Mouse (Mus musculus): ENCODE data around the gene Eif4e. TPM values are rescaled to one million over a fixed set of nuclear protein-coding genes. Genes with fewer than 3 reads are reported as not detected.

Gene Eif4e
- polyA plus RNA-seq, 1 experiment from 2014 or later = 356 TPM

DNA sequence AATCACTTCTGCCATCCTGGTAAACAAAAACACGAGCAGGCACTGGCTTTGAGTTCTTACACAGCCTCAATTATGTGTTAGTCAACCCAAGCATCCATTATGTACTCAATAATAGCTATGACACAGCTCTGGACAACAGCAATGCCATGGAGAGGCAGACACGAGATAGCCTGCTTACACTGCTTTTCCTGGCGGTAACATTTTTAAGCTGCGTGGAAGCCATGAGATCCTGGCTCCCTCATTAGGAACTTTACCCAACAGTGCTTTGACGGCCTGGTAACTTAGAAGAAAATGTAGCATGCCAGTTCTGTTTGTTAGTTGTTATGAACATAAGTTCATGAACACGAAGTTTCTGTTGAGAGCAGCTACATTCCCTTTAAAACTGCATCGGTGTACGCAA is 485 bp upstream of the Eif4e start:
- Histone ChIP-seq H3K9ac (no peak overlapping the region), H3K27ac (no peak overlapping the region), H3K27me3 (no peaks in the 10 kb centered on the region), H3K4me1 (peaks cover 27% of the 10 kb centered on the region), H3K4me2 (no peak overlapping the region), H3K4me3 (replicated peaks) (no peak overlapping the region), H3K9me3 (replicated peaks) (no peaks in the 10 kb centered on the region), H3K36me3 (no peaks in the 10 kb centered on the region)
- no peak for ATAC-seq (replicated peaks; ENCODE audit: low FRiP score)
- 67% methylated on average over 8 of the region's 8 CpGs for WGBS

DNA sequence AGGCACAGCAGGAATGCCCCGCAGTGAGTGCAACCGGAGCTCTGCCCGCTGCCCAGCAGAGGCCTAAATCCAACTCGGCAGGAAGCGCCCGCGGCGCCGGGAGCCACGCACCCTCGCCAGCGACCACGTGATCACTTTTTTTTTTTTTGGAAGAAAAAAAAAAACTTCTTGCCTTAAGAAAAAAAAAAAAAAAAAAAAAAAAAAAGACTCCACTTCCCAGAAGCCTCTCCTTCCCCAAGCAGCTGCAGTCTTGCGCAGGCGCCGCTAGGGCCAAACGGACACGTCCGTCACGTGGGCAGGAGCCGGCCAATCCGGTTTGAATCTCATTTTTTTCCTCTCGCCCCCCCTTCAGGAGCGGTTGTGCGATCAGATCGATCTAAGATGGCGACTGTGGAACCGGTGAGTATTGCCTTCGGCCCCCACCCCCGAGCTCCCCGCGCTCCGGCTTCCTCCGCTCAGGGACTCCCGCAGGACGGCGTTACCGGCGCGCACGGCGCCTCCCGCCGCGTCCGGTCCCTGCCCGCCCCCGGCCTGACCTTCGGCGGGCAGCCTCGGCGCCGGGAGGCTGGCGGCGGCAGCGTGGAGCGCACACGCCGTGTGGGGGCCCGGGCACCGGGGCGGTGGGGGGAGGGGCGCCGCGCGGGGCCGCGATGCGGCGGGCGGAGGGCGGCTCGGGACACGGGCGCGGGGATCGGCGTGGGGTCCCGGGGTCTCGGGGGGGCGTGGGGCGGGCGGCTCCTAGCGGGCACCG is 1.1 kb downstream of the Eif4e start:
- peak; percentile 91 for ATAC-seq (replicated peaks; ENCODE audit: low FRiP score)
- Histone ChIP-seq H3K27ac (peak overlapping the region; percentile 95), H3K4me1 (peaks cover 39% of the 10 kb centered on the region), H3K9ac (peak overlapping the region; percentile 91), H3K36me3 (no peaks in the 10 kb centered on the region), H3K4me3 (replicated peaks) (peak overlapping the region; percentile 100), H3K9me3 (replicated peaks) (no peaks in the 10 kb centered on the region), H3K27me3 (no peaks in the 10 kb centered on the region), H3K4me2 (peak overlapping the region; percentile 90)
- WGBS = under 1% methylated on average over 60 of the region's 85 CpGs

DNA sequence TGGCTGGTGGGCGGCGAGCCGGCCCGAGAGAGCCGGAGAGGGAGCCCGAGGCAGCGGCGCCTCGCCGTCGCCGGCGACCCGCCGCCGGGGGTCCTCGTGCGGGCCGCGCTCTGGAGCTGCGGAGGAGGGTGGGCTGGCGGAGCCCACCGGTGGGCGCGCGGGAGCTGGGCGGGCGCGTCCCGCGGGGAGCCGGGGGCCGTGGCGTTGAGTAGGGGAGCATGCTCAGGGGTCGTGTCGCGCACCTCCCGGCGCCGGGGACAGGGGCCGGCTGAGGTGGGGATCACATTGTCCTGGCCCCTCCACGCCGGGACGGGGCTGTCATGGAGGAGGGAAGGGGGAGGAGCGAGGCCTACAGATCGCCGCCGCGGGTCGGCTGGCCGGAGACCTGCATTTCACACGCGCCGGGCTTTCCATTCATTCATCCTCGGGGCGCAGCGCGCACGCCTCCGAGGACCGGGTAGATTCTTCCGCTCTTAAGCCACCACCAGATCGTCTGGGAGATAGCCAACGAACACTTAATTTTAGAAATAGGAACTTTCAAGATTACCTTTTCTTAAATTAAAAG is 1.8 kb downstream of the Eif4e start:
- Histone ChIP-seq H3K4me3 (replicated peaks) (peak overlapping the region; percentile 100), H3K27me3 (no peaks in the 10 kb centered on the region), H3K4me2 (peak overlapping the region; percentile 76), H3K9ac (peak overlapping the region; percentile 91), H3K9me3 (replicated peaks) (no peaks in the 10 kb centered on the region), H3K27ac (peak overlapping the region; percentile 95), H3K36me3 (no peaks in the 10 kb centered on the region), H3K4me1 (peaks cover 42% of the 10 kb centered on the region)
- under 1% methylated on average over 50 of the region's 64 CpGs for WGBS
- peak; percentile 85 for ATAC-seq (replicated peaks; ENCODE audit: low FRiP score)

DNA sequence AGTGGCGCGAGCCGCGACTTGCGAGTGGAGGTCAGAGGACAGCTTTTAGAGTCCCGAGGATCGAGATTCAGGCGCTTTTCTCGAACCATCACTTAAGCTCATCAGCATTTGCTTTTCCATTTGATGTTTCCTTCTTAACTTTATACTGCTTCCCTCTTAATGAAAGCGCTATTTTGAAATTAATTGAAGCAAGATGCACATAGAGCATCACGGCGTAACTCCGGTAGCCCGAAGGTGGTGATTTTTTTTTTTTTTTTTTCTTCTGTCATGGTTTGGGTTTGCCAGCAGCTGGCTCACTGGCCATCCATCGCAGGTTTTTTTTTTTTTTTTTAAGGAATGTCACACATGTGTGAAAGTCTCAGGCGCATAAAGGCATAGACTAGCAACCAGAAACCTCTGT is 2.3 kb downstream of the Eif4e start:
- Histone ChIP-seq H3K4me3 (replicated peaks) (peak overlapping the region; percentile 100), H3K4me2 (peak overlapping the region; percentile 76), H3K27me3 (no peaks in the 10 kb centered on the region), H3K27ac (no peak overlapping the region), H3K9me3 (replicated peaks) (no peaks in the 10 kb centered on the region), H3K9ac (peak overlapping the region; percentile 91), H3K4me1 (peaks cover 43% of the 10 kb centered on the region), H3K36me3 (no peaks in the 10 kb centered on the region)
- 2% methylated on average over 16 of the region's 16 CpGs for WGBS
- ATAC-seq (replicated peaks; ENCODE audit: low FRiP score) = no peak

DNA sequence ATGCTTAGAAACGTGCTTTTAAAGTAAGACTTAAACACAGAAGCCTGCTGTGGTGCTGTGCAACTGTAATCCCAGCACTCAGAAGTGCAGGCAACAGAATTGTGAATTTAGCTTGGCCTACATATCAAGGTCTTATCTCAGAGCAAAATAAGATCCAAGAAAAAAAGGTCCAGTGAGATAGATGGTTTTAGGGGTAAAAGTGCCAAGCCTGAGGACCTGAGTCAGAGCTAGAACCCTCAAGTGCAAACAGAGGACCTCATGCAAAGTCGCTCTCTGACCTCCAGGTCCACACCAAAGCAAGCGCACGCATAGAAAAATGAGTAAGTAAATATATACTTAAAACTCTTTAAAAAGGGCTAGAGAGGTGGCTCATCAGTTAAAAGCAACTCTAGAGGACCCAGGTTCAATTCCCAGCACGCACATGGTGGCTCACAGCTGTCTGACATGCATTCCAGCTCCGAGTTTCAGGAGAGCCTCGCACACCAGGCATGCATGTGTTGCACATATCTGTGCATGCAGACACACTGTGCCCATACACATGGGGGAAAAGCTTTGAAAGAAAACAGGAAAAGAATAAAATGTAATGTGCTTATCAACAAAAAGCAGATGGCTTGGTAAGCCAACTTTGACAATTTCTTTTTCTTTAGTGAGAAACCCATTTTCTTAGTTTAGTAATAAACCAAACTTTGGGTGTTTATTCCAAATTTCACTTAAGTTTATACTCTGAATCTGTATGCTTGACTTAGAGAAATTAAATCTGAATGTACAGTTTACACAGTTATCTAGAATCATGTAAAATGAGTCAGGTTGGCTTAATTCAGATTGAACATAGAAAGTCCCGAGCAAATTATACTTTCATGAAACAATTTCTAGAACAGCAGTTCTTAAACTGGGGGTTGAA is 4.8 kb downstream of the Eif4e start:
- Histone ChIP-seq H3K4me3 (replicated peaks) (no peak overlapping the region), H3K27ac (no peak overlapping the region), H3K36me3 (peaks cover 3% of the 10 kb centered on the region; the same call in 1 of the 2 replicates), H3K9me3 (replicated peaks) (no peaks in the 10 kb centered on the region), H3K9ac (no peak overlapping the region), H3K4me2 (0 out of 2 replicates have a peak overlapping the region, but pooled peaks have one; percentile 25), H3K27me3 (no peaks in the 10 kb centered on the region), H3K4me1 (peaks cover 42% of the 10 kb centered on the region)
- no peak for ATAC-seq (replicated peaks; ENCODE audit: low FRiP score)
- 79% methylated on average over 8 of the region's 8 CpGs for WGBS

DNA sequence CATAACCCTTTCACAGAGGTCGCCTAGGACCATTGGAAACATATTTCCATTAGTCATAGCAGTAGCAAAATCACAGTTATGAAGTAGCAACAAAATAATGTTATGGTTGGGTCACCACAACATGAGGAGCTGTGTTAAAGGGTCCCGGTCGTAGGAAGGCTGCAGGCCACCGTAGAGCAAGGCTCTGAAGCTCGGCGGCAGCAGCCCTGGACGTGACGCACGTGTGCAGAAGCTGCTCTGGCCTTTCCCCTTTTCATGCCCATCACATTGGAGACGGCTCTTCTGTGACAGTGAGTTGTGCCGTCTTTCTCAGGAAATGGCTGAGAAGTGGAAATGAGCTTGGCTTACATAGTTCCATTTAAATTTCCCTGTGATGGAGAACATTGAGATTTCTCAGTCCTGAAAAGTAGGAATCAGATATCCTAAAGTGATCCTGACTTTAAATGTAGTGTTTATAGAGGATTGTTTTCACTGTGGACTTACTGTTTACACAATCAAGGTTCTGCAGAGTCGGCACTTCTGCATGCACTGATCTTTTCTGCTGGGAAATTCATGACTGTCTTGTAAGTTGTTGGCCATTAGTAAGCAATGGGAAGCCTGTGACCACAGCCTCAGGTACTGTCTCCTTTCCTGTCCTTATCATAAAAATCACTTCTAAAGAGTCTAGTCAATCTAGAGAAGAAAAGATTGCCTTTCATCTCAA is 5.7 kb downstream of the Eif4e start:
- no peak overlapping the region for H3K9ac ChIP-seq
- WGBS = 35% methylated on average over 12 of the region's 12 CpGs
- peaks cover 6% of the 10 kb centered on the region; the same call in 1 of the 2 replicates for H3K36me3 ChIP-seq
- no peak for ATAC-seq (replicated peaks; ENCODE audit: low FRiP score)
- no peak overlapping the region; the same call in 1 of the 2 replicates for H3K27ac ChIP-seq
- H3K4me3 ChIP-seq (replicated peaks) = 0 out of 2 replicates have a peak overlapping the region, but pooled peaks have one; percentile 2
- H3K27me3 ChIP-seq = no peaks in the 10 kb centered on the region
- peak overlapping the region; percentile 25; the same call in 1 of the 2 replicates for H3K4me2 ChIP-seq
- H3K4me1 ChIP-seq = peaks cover 35% of the 10 kb centered on the region
- no peaks in the 10 kb centered on the region for H3K9me3 ChIP-seq (replicated peaks)

DNA sequence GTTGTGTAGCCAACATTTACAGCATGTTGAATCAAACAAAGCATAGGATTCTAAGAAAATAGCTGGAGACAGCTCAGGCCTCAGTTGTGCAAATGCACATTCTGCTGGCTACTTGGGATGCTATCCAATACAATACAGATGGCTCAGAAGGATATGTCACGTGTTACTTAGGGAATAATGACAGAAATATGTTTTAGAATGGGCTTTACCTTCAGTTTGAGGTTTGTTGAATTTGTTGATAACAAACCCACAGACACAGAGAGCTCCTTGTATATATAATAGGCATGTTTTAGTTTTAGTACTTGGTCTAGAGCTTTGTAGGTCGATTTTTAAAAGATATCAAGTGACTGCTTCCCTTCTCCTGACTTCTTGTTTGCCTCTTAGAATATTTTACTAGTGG is 6.8 kb downstream of the Eif4e start:
- H3K4me2 ChIP-seq = no peak overlapping the region
- H3K36me3 ChIP-seq = peaks cover 6% of the 10 kb centered on the region; the same call in 1 of the 2 replicates
- no peak for ATAC-seq (replicated peaks; ENCODE audit: low FRiP score)
- H3K9me3 ChIP-seq (replicated peaks) = no peaks in the 10 kb centered on the region
- 60% methylated on average over 2 of the region's 2 CpGs for WGBS
- H3K9ac ChIP-seq = no peak overlapping the region
- H3K4me1 ChIP-seq = peaks cover 35% of the 10 kb centered on the region
- H3K4me3 ChIP-seq (replicated peaks) = no peak overlapping the region
- H3K27ac ChIP-seq = no peak overlapping the region
- H3K27me3 ChIP-seq = no peaks in the 10 kb centered on the region

DNA sequence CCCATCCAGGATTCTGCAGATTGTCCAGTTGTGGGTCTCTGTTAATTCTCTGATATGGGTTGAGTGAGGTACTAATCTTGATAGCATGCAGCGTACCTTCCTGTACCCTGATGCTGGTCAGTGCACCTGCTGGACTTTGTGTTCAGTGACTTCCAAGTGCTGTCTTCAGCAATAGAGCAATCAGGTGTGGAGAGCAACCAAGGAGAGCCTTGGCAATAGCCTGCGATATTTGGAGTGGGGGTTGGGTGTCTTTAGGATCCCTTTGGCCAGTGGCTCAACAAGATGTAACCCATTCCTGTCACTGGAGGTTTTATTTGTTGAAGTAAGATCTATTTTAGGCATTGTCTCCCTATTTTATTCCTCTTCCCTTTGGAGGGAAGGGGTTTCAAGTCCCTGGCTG is 10.1 kb downstream of the Eif4e start:
- no peak overlapping the region for H3K4me3 ChIP-seq (replicated peaks)
- no peaks in the 10 kb centered on the region for H3K9me3 ChIP-seq (replicated peaks)
- H3K9ac ChIP-seq = no peak overlapping the region
- H3K27me3 ChIP-seq = no peaks in the 10 kb centered on the region
- peaks cover 6% of the 10 kb centered on the region; the same call in 1 of the 2 replicates for H3K36me3 ChIP-seq
- H3K27ac ChIP-seq = no peak overlapping the region
- no peak overlapping the region for H3K4me2 ChIP-seq
- no peak for ATAC-seq (replicated peaks; ENCODE audit: low FRiP score)
- WGBS = 90% methylated on average over 2 of the region's 2 CpGs
- H3K4me1 ChIP-seq = peaks cover 12% of the 10 kb centered on the region

DNA sequence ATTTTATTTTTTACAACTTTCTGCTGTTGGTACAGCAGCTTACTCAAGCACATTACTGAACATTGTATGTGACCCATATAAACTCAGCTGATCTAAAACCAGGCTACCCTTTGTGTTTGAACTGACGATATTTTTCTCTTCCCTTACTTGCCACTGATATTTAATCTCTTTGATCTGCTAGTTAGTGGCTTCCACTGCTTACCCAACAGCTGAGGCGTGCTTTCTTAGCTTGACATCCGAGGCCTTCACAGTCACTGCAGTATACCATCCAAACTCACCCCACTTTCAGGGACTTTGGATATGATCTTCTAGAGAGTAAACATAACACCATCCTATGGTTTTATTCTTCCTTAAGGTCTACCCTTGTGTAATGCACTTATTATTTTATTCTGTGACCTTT is 16.6 kb downstream of the Eif4e start:
- 31% methylated on average over 3 of the region's 3 CpGs for WGBS

DNA sequence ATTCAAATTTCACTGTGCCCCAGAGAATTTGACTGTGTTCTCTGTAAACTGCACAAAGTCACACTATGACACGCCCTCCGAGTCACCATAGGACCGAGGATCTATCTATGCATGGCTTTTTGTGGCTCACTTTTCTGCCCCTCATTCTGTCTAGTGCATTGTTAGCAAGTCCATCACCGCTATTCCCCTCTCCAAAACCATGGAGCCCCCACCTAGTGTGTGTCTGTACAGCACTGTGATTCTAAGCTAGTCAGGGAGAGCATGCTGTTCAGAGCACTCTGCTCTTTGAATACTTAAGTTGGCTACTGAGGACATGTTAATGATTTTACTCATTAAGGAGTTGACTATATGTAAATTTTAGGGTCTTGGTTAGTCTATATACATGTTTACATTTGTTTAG is 18.1 kb downstream of the Eif4e start:
- Histone ChIP-seq H3K9me3 (replicated peaks) (no peaks in the 10 kb centered on the region), H3K36me3 (peaks cover 9% of the 10 kb centered on the region), H3K4me1 (peaks cover 7% of the 10 kb centered on the region; the same call in 1 of the 2 replicates), H3K27me3 (no peaks in the 10 kb centered on the region), H3K4me3 (replicated peaks) (no peak overlapping the region), H3K4me2 (no peak overlapping the region), H3K27ac (no peak overlapping the region), H3K9ac (no peak overlapping the region)
- 88% methylated on average over 4 of the region's 4 CpGs for WGBS
- no peak for ATAC-seq (replicated peaks; ENCODE audit: low FRiP score)

More for the DNA sequence above, 16.6 kb downstream of the Eif4e start:
- no peak for ATAC-seq (replicated peaks; ENCODE audit: low FRiP score)
- peaks cover 6% of the 10 kb centered on the region; the same call in 1 of the 2 replicates for H3K36me3 ChIP-seq
- no peaks in the 10 kb centered on the region for H3K9me3 ChIP-seq (replicated peaks)
- H3K4me3 ChIP-seq (replicated peaks) = no peak overlapping the region
- H3K4me2 ChIP-seq = no peak overlapping the region
- no peaks in the 10 kb centered on the region for H3K27me3 ChIP-seq
- H3K4me1 ChIP-seq = peaks cover 7% of the 10 kb centered on the region; the same call in 1 of the 2 replicates
- no peak overlapping the region for H3K9ac ChIP-seq
- H3K27ac ChIP-seq = no peak overlapping the region

DNA sequence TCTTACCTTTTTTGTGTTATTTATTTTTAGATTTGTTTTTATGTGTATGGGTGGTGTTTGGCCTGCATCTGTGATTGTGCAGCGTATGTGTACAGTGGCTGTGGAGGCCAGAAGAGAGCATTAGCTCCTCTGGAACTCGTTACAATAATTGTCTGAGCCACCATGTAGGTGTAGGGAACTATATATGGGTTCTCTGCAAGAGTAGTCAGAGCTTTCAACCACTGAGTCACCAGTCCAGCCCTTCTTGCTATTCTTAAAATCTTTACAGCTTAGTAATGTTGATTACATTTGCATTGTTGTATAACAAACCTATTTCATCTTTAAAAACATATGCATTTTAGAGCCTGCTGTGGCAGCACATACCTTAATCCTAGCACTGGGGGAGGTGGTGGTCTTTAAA is 20.7 kb downstream of the Eif4e start:
- H3K4me3 ChIP-seq (replicated peaks) = no peak overlapping the region
- H3K27ac ChIP-seq = no peak overlapping the region
- no peaks in the 10 kb centered on the region for H3K27me3 ChIP-seq
- peaks cover 31% of the 10 kb centered on the region for H3K36me3 ChIP-seq
- no peaks in the 10 kb centered on the region for H3K9me3 ChIP-seq (replicated peaks)
- no peak overlapping the region for H3K4me2 ChIP-seq
- 87% methylated on average over 2 of the region's 2 CpGs for WGBS
- no peak overlapping the region for H3K9ac ChIP-seq
- peaks cover 3% of the 10 kb centered on the region; the same call in 1 of the 2 replicates for H3K4me1 ChIP-seq
- no peak for ATAC-seq (replicated peaks; ENCODE audit: low FRiP score)
